Mouse (Mus musculus): ENCODE results near the gene Lrrc75b. TPM values are rescaled to one million over a fixed set of nuclear protein-coding genes. Genes with fewer than 3 reads are reported as not detected.
"Not testable (repeated sequence)": the region's sequence is repeated elsewhere in the genome, so short reads cannot be mapped to it uniquely, and the experiment has no call there.

Lrrc75b gene
- polyA plus RNA-seq, 1 experiment from 2014 or later = 1.2 TPM

GRCm38 (mm10) chr10:75514361-75514760, 45.8 kb downstream of the Lrrc75b start:
- no peak for ATAC-seq
- Histone ChIP-seq H3K4me3 (ENCODE audit: low read depth, low read length) (0 out of 2 replicates have a peak overlapping the region, but pooled peaks have one; percentile 0), H3K9ac (ENCODE audit: low read depth, low read length) (no peak overlapping the region), H3K4me1 (replicated peaks; ENCODE audit: control insufficient read depth, insufficient read depth, low read length) (peaks cover 11% of the 10 kb centered on the region; the same call in 1 of the 2 replicates), H3K27ac (ENCODE audit: low read depth, low read length) (peak overlapping the region; percentile 87), H3K27me3 (replicated peaks; ENCODE audit: control insufficient read depth, insufficient read depth, low read length) (no peaks in the 10 kb centered on the region), H3K36me3 (ENCODE audit: control insufficient read depth, insufficient read depth) (peaks cover 26% of the 10 kb centered on the region), H3K9me3 (ENCODE audit: control insufficient read depth) (no peaks in the 10 kb centered on the region), H3K4me2 (replicated peaks; ENCODE audit: low read depth) (peak overlapping the region; percentile 82)
- WGBS = 49% methylated on average over 7 of the region's 7 CpGs
- no peak for TF ChIP-seq CTCF (IDR thresholded peaks at IDR 0.05; ENCODE audit: low read depth)

GRCm38 (mm10) chr10:75513306-75514067, 46.6 kb downstream of the Lrrc75b start:
- Histone ChIP-seq H3K36me3 (ENCODE audit: control insufficient read depth, insufficient read depth) (peaks cover 35% of the 10 kb centered on the region), H3K9ac (ENCODE audit: low read depth, low read length) (peak overlapping the region; percentile 26; the same call in 1 of the 2 replicates), H3K9me3 (ENCODE audit: control insufficient read depth) (no peaks in the 10 kb centered on the region), H3K4me2 (replicated peaks; ENCODE audit: low read depth) (peak overlapping the region; percentile 82), H3K4me3 (ENCODE audit: low read depth, low read length) (0 out of 2 replicates have a peak overlapping the region, but pooled peaks have one; percentile 0), H3K27ac (ENCODE audit: low read depth, low read length) (peak overlapping the region; percentile 87), H3K4me1 (replicated peaks; ENCODE audit: control insufficient read depth, insufficient read depth, low read length) (peaks cover 7% of the 10 kb centered on the region; the same call in 1 of the 2 replicates), H3K27me3 (replicated peaks; ENCODE audit: control insufficient read depth, insufficient read depth, low read length) (no peaks in the 10 kb centered on the region)
- TF ChIP-seq CTCF (IDR thresholded peaks at IDR 0.05; ENCODE audit: low read depth) = no peak
- no peak; the same call in 1 of the 2 replicates for ATAC-seq
- WGBS = 70% methylated on average over 8 of the region's 8 CpGs

GRCm38 (mm10) chr10:75512796-75513195, 47.3 kb downstream of the Lrrc75b start:
- H3K9me3 ChIP-seq (ENCODE audit: control insufficient read depth) = no peaks in the 10 kb centered on the region
- H3K27ac ChIP-seq (ENCODE audit: low read depth, low read length) = peak overlapping the region; percentile 87
- H3K4me1 ChIP-seq (replicated peaks; ENCODE audit: control insufficient read depth, insufficient read depth, low read length) = peaks cover 5% of the 10 kb centered on the region; the same call in 1 of the 2 replicates
- no peak for TF ChIP-seq CTCF (IDR thresholded peaks at IDR 0.05; ENCODE audit: low read depth)
- no peak overlapping the region for H3K4me3 ChIP-seq (ENCODE audit: low read depth, low read length)
- 42% methylated on average over 7 of the region's 7 CpGs for WGBS
- peak; percentile 34 for ATAC-seq
- no peak overlapping the region for H3K9ac ChIP-seq (ENCODE audit: low read depth, low read length)
- peak overlapping the region; percentile 82 for H3K4me2 ChIP-seq (replicated peaks; ENCODE audit: low read depth)
- peaks cover 42% of the 10 kb centered on the region for H3K36me3 ChIP-seq (ENCODE audit: control insufficient read depth, insufficient read depth)
- H3K27me3 ChIP-seq (replicated peaks; ENCODE audit: control insufficient read depth, insufficient read depth, low read length) = no peaks in the 10 kb centered on the region

- H3K9me3 ChIP-seq (ENCODE audit: control insufficient read depth) = no peaks in the 10 kb centered on the region
- 71% methylated on average over 7 of the region's 7 CpGs for WGBS
- peaks cover 5% of the 10 kb centered on the region; the same call in 1 of the 2 replicates for H3K4me1 ChIP-seq (replicated peaks; ENCODE audit: control insufficient read depth, insufficient read depth, low read length)
- H3K4me3 ChIP-seq (ENCODE audit: low read depth, low read length) = no peak overlapping the region
- peaks cover 51% of the 10 kb centered on the region for H3K36me3 ChIP-seq (ENCODE audit: control insufficient read depth, insufficient read depth)
- no peak for ATAC-seq
- H3K9ac ChIP-seq (ENCODE audit: low read depth, low read length) = peak overlapping the region; percentile 17; the same call in 1 of the 2 replicates
- peak overlapping the region; percentile 87 for H3K27ac ChIP-seq (ENCODE audit: low read depth, low read length)
- TF ChIP-seq CTCF (IDR thresholded peaks at IDR 0.05; ENCODE audit: low read depth) = no peak
- H3K4me2 ChIP-seq (replicated peaks; ENCODE audit: low read depth) = 0 out of 2 replicates have a peak overlapping the region, but pooled peaks have one; percentile 1
- H3K27me3 ChIP-seq (replicated peaks; ENCODE audit: control insufficient read depth, insufficient read depth, low read length) = no peaks in the 10 kb centered on the region
These were observed 48.2 kb downstream of the Lrrc75b start for GRCm38 (mm10) chr10:75511897-75512296.

- no peak for TF ChIP-seq CTCF (IDR thresholded peaks at IDR 0.05; ENCODE audit: low read depth)
- Histone ChIP-seq H3K4me3 (ENCODE audit: low read depth, low read length) (no peak overlapping the region), H3K4me1 (replicated peaks; ENCODE audit: control insufficient read depth, insufficient read depth, low read length) (peaks cover 5% of the 10 kb centered on the region; the same call in 1 of the 2 replicates), H3K9ac (ENCODE audit: low read depth, low read length) (no peak overlapping the region), H3K4me2 (replicated peaks; ENCODE audit: low read depth) (no peak overlapping the region), H3K9me3 (ENCODE audit: control insufficient read depth) (no peaks in the 10 kb centered on the region), H3K36me3 (ENCODE audit: control insufficient read depth, insufficient read depth) (peaks cover 59% of the 10 kb centered on the region), H3K27me3 (replicated peaks; ENCODE audit: control insufficient read depth, insufficient read depth, low read length) (no peaks in the 10 kb centered on the region), H3K27ac (ENCODE audit: low read depth, low read length) (peak overlapping the region; percentile 50; the same call in 1 of the 2 replicates)
- 69% methylated on average over 9 of the region's 9 CpGs for WGBS
- no peak for ATAC-seq
These were observed 49.1 kb downstream of the Lrrc75b start for GRCm38 (mm10) chr10:75511060-75511459.

GRCm38 (mm10) chr10:75510446-75510845, 49.7 kb downstream of the Lrrc75b start:
- H3K9ac ChIP-seq (ENCODE audit: low read depth, low read length) = no peak overlapping the region
- H3K27ac ChIP-seq (ENCODE audit: low read depth, low read length) = no peak overlapping the region; the same call in 1 of the 2 replicates
- no peak overlapping the region for H3K4me3 ChIP-seq (ENCODE audit: low read depth, low read length)
- no peak for TF ChIP-seq CTCF (IDR thresholded peaks at IDR 0.05; ENCODE audit: low read depth)
- H3K4me2 ChIP-seq (replicated peaks; ENCODE audit: low read depth) = no peak overlapping the region
- no peaks in the 10 kb centered on the region for H3K9me3 ChIP-seq (ENCODE audit: control insufficient read depth)
- peaks cover 5% of the 10 kb centered on the region; the same call in 1 of the 2 replicates for H3K4me1 ChIP-seq (replicated peaks; ENCODE audit: control insufficient read depth, insufficient read depth, low read length)
- WGBS = 94% methylated on average over 7 of the region's 7 CpGs
- no peak for ATAC-seq
- peaks cover 60% of the 10 kb centered on the region for H3K36me3 ChIP-seq (ENCODE audit: control insufficient read depth, insufficient read depth)
- H3K27me3 ChIP-seq (replicated peaks; ENCODE audit: control insufficient read depth, insufficient read depth, low read length) = no peaks in the 10 kb centered on the region

- Histone ChIP-seq H3K27ac (ENCODE audit: low read depth, low read length) (peak overlapping the region; percentile 63; the same call in 1 of the 2 replicates), H3K36me3 (ENCODE audit: control insufficient read depth, insufficient read depth) (peaks cover 49% of the 10 kb centered on the region)
- H3K9ac ChIP-seq (ENCODE audit: low read depth, low read length); H3K27me3 ChIP-seq (replicated peaks; ENCODE audit: control insufficient read depth, insufficient read depth, low read length); H3K9me3 ChIP-seq (ENCODE audit: control insufficient read depth); H3K4me2 ChIP-seq (replicated peaks; ENCODE audit: low read depth); H3K4me1 ChIP-seq (replicated peaks; ENCODE audit: control insufficient read depth, insufficient read depth, low read length); ATAC-seq; H3K4me3 ChIP-seq (ENCODE audit: low read depth, low read length): not testable (repeated sequence)
- 89% methylated on average over 3 of the region's 3 CpGs for WGBS
These were observed 54.2 kb downstream of the Lrrc75b start for GRCm38 (mm10) chr10:75505928-75506327.
